Mouse (Mus musculus): ENCODE data around the gene Hist1h2af.
A peak's percentile ranks its signal among the peaks of the same experiment; 100 is the strongest.

Gene Hist1h2af

GRCm38 (mm10) chr13:23581408-23582218, 47.9 kb downstream of the Hist1h2af start, which contains the start of gene Hist1h4d:
Hist1h4d (plus strand) TSS chr13:23581598.
- peak; percentile 96 for DNase-seq

- no peak for DNase-seq
Observed at GRCm38 (mm10) chr13:23582219-23583056, 48.7 kb downstream of the Hist1h2af start.

GRCm38 (mm10) chr13:23583387-23584068, 49.8 kb downstream of the Hist1h2af start:
- DNase-seq = no peak
